Mouse (Mus musculus) MN1 (cell line): ENCODE results near the gene Ocln.
"Not testable (repeated sequence)": the region's sequence is repeated elsewhere in the genome, so short reads cannot be mapped to it uniquely, and the experiment has no call there.

Experiments used
- DNase-seq: peaks from one replicate; pipeline ENCODE4 v3.0.0-alpha.2; 2016; ENCODE audit warnings: low spot score

Gene Ocln

GRCm38 (mm10) chr13:100492061-100492787 is 60.3 kb downstream of the Ocln start, which contains the start of gene Gtf2h2:
Gtf2h2 (minus strand) TSS chr13:100492579.
- peak; percentile 92 for DNase-seq

- no peak for DNase-seq
Observed at GRCm38 (mm10) chr13:100491623-100492022, 60.9 kb downstream of the Ocln start.

- DNase-seq, result no peak
Observed at GRCm38 (mm10) chr13:100490424-100490823, 62.1 kb downstream of the Ocln start.

- DNase-seq, result no peak
Observed at GRCm38 (mm10) chr13:100483610-100484009, 68.9 kb downstream of the Ocln start.

- DNase-seq, result no peak
Observed at GRCm38 (mm10) chr13:100463527-100464222, 88.8 kb downstream of the Ocln start.

GRCm38 (mm10) chr13:100461336-100461735 is 91.2 kb downstream of the Ocln start:
- no peak for DNase-seq

- DNase-seq, result not testable (repeated sequence)
Observed at GRCm38 (mm10) chr13:100452415-100453127, 99.9 kb downstream of the Ocln start, which contains the start of gene Naip1. Naip1 (minus strand) TSS chr13:100452869.

- DNase-seq, result no peak
Observed at GRCm38 (mm10) chr13:100449495-100449894, 103.0 kb downstream of the Ocln start.
